Mouse (Mus musculus): ENCODE measurements at regions not wholly inside any gene's neighbourhood (a gene's known extent, or its start where the extent isn't known, plus 50 kb on each side); places are given as distances from the start of the nearest gene placed in this dataset.
A peak's percentile ranks its signal among the peaks of the same experiment; 100 is the strongest.

DNA sequence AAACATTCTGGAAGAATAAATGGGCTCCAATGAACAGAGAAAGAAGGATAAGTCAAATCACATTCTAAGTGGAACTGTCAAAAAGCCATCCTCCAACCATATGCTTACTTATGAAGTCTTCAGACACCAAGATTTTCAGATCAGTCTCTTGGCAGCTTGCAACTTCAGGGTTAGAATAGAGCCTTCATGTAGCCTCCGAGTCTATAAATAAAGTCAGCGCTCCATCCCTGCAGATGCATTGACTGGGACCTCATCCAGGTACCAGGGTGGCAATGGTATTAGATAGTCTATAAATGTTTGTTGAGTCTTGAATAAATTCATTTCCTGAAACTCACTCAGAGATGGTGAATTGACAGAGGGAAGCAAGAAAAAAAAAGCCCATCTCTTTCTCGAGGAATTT lies 107.2 kb upstream of the Eepd1 start:
- no peaks in the 10 kb centered on the region for H3K36me3 ChIP-seq (ENCODE audit: control insufficient read depth, insufficient read depth, low read length)
- H3K27ac ChIP-seq (replicated peaks in 1 of 2; ENCODE audit: control insufficient read depth in 1 of 2, insufficient read depth in 1 of 2, low read depth in 2 of 2, low read length in 2 of 2) = no peak overlapping the region
- H3K9ac ChIP-seq (ENCODE audit: low read length) = no peak overlapping the region
- no peak overlapping the region for H3K4me2 ChIP-seq (ENCODE audit: low read length)
- H3K4me3 ChIP-seq (ENCODE audit: control insufficient read depth in 1 of 2, insufficient read depth in 1 of 2, low read depth in 1 of 2, low read length in 2 of 2) = no peak overlapping the region
- H3K4me1 ChIP-seq (ENCODE audit: control insufficient read depth in 2 of 2, insufficient read depth in 2 of 2, low read length in 2 of 2) = peaks cover 0 to 2% of the 10 kb centered on the region in 2 experiments; a peak in 1 of 4 replicates
- 76% methylated on average over 3 of the region's 3 CpGs for WGBS
- H3K9me3 ChIP-seq (ENCODE audit: control insufficient read depth, low read length) = no peaks in the 10 kb centered on the region
- no peak for ATAC-seq (ENCODE audit: insufficient number of reproducible peaks, insufficient read depth, low FRiP score, low read depth)
- no peaks in the 10 kb centered on the region for H3K27me3 ChIP-seq (ENCODE audit: control insufficient read depth, insufficient read depth, low read length)

DNA sequence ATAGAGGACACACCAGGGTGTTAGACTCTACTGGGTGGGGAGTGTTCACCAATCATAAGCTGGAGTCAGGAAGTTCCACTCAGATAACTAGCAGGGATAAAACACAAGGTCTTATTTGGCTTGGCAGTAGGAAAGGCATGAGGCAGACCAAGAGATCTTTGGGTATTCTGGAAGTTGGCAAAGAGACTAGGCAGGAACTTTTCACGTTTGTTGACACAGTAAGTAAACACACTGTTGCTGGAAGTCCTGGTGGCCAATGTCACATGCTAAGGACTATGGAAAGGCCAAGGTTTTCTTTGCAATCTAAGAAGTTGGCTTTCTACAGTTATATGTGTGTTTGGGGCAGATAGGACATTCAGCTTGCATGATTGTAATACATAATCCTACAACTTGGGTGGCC lies 105.1 kb upstream of the Eepd1 start:
- Histone ChIP-seq H3K36me3 (ENCODE audit: control insufficient read depth, insufficient read depth, low read length) (no peaks in the 10 kb centered on the region), H3K9ac (ENCODE audit: low read length) (no peak overlapping the region), H3K27ac (replicated peaks in 1 of 2; ENCODE audit: control insufficient read depth in 1 of 2, insufficient read depth in 1 of 2, low read depth in 2 of 2, low read length in 2 of 2) (no peak overlapping the region), H3K4me2 (ENCODE audit: low read length) (no peak overlapping the region), H3K27me3 (ENCODE audit: control insufficient read depth, insufficient read depth, low read length) (no peaks in the 10 kb centered on the region), H3K4me1 (ENCODE audit: control insufficient read depth in 2 of 2, insufficient read depth in 2 of 2, low read length in 2 of 2) (peaks cover 0 to 2% of the 10 kb centered on the region in 2 experiments; a peak in 1 of 4 replicates), H3K4me3 (ENCODE audit: control insufficient read depth in 1 of 2, insufficient read depth in 1 of 2, low read depth in 1 of 2, low read length in 2 of 2) (no peak overlapping the region), H3K9me3 (ENCODE audit: control insufficient read depth, low read length) (no peaks in the 10 kb centered on the region)
- 0 out of 2 replicates have a peak, but pooled peaks have one; percentile 35 for ATAC-seq (ENCODE audit: insufficient number of reproducible peaks, insufficient read depth, low FRiP score, low read depth)
- 37% methylated on average over 1 of the region's 1 CpGs for WGBS

DNA sequence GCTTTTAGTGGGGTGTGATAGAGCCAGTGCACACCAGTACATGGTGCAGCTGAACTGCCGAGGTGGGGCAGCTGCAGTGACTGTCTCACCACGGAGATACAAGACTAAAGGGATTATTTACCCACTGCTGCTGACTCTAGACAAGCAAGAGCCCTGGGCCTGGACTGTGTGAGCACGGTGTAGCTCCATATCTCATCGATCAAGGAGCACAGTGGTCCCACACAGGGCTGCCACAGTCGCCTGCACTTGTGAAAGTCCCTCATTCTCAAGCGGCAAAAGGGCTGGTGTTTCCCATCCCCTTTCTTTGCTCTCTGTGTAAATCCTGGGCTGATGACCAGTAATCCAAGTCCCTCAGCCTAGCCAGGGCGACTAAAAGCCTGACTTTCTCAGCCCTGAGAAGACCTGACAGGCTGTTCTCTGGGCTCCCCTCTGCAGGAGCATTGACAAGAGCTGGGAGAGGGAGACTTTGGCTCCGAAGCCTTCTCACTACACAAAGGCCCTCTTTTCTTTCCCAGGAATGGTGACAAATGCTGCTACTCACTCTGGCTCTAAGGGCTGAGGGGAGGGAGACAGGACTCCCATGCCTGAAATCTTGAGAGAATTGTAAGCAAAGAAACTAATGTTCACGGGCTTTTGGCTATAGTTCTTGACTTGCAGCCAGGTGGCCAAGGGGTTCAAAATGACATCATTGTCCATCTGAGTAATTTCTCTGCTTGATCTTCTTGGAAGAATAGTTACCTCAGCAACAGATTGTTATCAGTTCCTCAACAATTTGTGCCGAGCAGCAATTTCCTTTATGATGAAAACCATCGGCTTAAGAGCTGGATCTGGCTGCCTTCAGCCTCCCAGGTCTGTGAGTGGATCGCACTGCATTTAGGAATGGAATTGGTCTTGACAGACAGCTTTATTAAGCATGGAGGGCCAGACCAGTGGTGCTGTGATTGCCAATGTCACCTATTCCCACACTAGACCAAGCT lies 103.3 kb upstream of the Eepd1 start:
- Histone ChIP-seq H3K4me1 (ENCODE audit: control insufficient read depth in 2 of 2, insufficient read depth in 2 of 2, low read length in 2 of 2) (peaks cover 0 to 2% of the 10 kb centered on the region in 2 experiments; a peak in 1 of 4 replicates), H3K36me3 (ENCODE audit: control insufficient read depth, insufficient read depth, low read length) (no peaks in the 10 kb centered on the region), H3K27ac (replicated peaks in 1 of 2; ENCODE audit: control insufficient read depth in 1 of 2, insufficient read depth in 1 of 2, low read depth in 2 of 2, low read length in 2 of 2) (no peak overlapping the region), H3K9me3 (ENCODE audit: control insufficient read depth, low read length) (no peaks in the 10 kb centered on the region), H3K4me2 (ENCODE audit: low read length) (no peak overlapping the region), H3K9ac (ENCODE audit: low read length) (no peak overlapping the region), H3K27me3 (ENCODE audit: control insufficient read depth, insufficient read depth, low read length) (no peaks in the 10 kb centered on the region), H3K4me3 (ENCODE audit: control insufficient read depth in 1 of 2, insufficient read depth in 1 of 2, low read depth in 1 of 2, low read length in 2 of 2) (no peak overlapping the region)
- ATAC-seq (ENCODE audit: insufficient number of reproducible peaks, insufficient read depth, low FRiP score, low read depth) = no peak
- WGBS = 52% methylated on average over 12 of the region's 12 CpGs

DNA sequence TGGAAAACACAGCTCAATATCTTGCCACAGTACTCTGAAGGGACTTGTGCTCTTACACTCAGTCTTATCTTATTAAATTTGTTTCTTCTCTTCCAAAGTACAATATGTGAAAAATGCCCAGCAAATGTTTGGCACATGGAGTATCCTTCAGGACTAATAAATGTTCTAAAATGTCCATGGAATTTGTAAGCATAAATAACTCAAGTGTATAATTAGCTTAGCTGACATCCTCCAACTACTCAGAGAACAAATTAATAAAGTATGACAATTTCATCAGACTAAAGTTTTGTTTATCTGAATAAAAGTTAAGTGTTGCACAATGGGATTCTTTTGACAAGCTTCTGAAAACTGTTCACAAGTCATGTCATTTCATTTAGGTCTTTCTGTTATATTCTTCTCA lies 96.0 kb upstream of the Eepd1 start:
- no peak overlapping the region for H3K4me2 ChIP-seq (ENCODE audit: low read length)
- H3K4me3 ChIP-seq (ENCODE audit: control insufficient read depth in 1 of 2, insufficient read depth in 1 of 2, low read depth in 1 of 2, low read length in 2 of 2) = no peak overlapping the region
- no peaks in the 10 kb centered on the region for H3K9me3 ChIP-seq (ENCODE audit: control insufficient read depth, low read length)
- no peaks in the 10 kb centered on the region for H3K27me3 ChIP-seq (ENCODE audit: control insufficient read depth, insufficient read depth, low read length)
- H3K27ac ChIP-seq (replicated peaks in 1 of 2; ENCODE audit: control insufficient read depth in 1 of 2, insufficient read depth in 1 of 2, low read depth in 2 of 2, low read length in 2 of 2) = no peak overlapping the region
- H3K36me3 ChIP-seq (ENCODE audit: control insufficient read depth, insufficient read depth, low read length) = no peaks in the 10 kb centered on the region
- no peak overlapping the region for H3K9ac ChIP-seq (ENCODE audit: low read length)
- no peak for ATAC-seq (ENCODE audit: insufficient number of reproducible peaks, insufficient read depth, low FRiP score, low read depth)
- H3K4me1 ChIP-seq (ENCODE audit: control insufficient read depth in 2 of 2, insufficient read depth in 2 of 2, low read length in 2 of 2) = peaks cover 0 to 8% of the 10 kb centered on the region in 2 experiments; a peak in 1 of 4 replicates

DNA sequence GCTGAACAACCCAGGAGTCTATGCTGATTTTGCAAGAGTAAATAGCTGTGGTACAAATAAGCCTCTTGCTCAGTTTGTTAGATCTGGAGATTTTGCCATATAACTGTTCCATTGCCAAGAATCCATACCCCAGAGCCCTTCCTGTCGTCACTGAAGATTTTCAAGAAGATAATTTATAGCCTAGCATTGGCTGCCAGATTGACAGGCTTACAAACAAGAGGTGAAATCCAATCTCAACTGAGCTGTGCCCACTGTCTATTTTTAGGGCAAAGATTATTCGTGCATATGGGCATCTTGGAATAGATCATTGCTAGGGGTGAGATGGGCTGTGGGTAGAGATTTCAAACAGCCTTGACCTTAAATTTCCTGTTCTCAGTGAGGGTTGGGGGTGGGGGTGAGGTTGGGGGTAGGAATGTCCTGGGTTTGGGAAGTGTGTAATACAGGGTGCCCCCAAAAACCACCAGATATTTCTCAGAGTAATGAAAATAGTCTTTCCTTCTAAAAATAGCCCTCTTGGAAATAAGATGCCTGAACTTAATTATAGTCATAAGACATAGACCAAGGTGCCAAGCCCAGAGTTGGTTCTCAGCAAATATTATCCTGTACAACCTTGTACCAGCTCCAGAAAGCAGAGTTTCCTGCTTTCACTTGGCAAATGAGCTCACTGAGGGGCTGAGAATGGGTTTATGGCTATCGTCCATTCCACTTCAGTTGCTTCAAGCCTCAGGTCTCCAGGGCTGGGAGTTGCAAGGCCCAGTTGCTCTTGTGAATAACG lies 93.3 kb upstream of the Eepd1 start:
- no peaks in the 10 kb centered on the region for H3K27me3 ChIP-seq (ENCODE audit: control insufficient read depth, insufficient read depth, low read length)
- no peaks in the 10 kb centered on the region for H3K9me3 ChIP-seq (ENCODE audit: control insufficient read depth, low read length)
- no peak overlapping the region for H3K9ac ChIP-seq (ENCODE audit: low read length)
- H3K4me2 ChIP-seq (ENCODE audit: low read length) = no peak overlapping the region
- no peak for ATAC-seq (ENCODE audit: insufficient number of reproducible peaks, insufficient read depth, low FRiP score, low read depth)
- peaks cover 0 to 8% of the 10 kb centered on the region in 2 experiments; a peak in 1 of 4 replicates for H3K4me1 ChIP-seq (ENCODE audit: control insufficient read depth in 2 of 2, insufficient read depth in 2 of 2, low read length in 2 of 2)
- H3K4me3 ChIP-seq (ENCODE audit: control insufficient read depth in 1 of 2, insufficient read depth in 1 of 2, low read depth in 1 of 2, low read length in 2 of 2) = no peak overlapping the region
- no peaks in the 10 kb centered on the region for H3K36me3 ChIP-seq (ENCODE audit: control insufficient read depth, insufficient read depth, low read length)
- no peak overlapping the region for H3K27ac ChIP-seq (replicated peaks in 1 of 2; ENCODE audit: control insufficient read depth in 1 of 2, insufficient read depth in 1 of 2, low read depth in 2 of 2, low read length in 2 of 2)
- WGBS = 60% methylated on average over 4 of the region's 4 CpGs

DNA sequence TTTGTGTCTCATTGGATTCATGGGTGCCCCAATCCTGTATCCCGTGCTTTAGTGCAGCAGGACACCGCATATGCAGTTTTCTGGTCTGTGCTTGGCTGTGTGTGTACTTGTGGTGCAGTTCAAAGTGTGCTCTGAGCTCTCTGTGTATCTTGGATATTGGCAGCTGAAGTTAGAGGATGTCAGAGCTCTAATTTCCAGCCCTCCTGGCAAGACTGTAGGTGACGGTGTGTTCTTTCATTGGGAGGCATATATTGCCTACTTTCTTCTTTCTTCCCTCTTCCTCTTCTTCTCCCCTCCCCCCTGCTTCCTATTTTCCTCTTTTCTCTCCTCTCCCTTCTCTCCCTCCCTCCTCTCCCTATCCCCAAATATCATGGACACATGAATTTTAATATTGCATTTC lies 92.0 kb upstream of the Eepd1 start:
- WGBS = 76% methylated on average over 3 of the region's 3 CpGs
- H3K4me3 ChIP-seq (ENCODE audit: control insufficient read depth in 1 of 2, insufficient read depth in 1 of 2, low read depth in 1 of 2, low read length in 2 of 2) = no peak overlapping the region
- ATAC-seq (ENCODE audit: insufficient number of reproducible peaks, insufficient read depth, low FRiP score, low read depth) = no peak

DNA sequence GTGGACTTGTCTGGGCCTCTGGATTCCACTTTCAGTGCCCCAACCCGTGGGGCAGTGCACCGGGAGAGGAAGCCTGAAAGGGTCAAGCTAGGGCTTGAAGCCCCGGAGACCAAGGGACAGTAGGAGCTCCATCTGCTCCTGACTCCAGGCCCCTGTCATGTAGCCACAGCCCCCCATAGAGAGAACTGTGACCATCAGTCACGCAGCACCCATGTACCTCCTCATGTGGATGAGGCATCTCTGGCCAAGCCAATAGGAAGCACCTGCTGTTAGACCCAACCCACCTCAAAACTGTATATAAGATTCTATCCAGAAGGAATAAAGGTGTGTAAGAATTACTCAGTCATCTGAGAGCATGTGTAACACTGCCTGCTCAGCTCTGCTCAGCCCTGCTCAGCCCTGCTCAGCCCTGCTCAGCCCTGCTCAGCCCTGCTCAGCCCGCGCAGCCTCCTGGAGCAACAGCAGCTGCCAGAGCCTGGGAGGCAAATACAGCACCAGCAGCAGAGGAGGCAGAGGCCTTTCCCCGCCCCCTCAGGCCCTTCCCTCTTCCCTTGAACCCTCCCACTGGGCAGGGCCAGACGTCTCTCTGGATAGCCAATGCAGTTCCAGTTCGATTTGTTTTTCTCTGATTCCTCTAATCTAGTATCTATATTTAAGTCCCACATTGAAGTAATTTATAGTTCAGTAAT lies 80.6 kb upstream of the Eepd1 start:
- Histone ChIP-seq H3K9me3 (ENCODE audit: control insufficient read depth, low read length) (no peaks in the 10 kb centered on the region), H3K4me2 (ENCODE audit: low read length) (peak overlapping the region; percentile 24; the same call in 1 of the 2 replicates), H3K27me3 (ENCODE audit: control insufficient read depth, insufficient read depth, low read length) (no peaks in the 10 kb centered on the region), H3K9ac (ENCODE audit: low read length) (no peak overlapping the region), H3K36me3 (ENCODE audit: control insufficient read depth, insufficient read depth, low read length) (no peaks in the 10 kb centered on the region), H3K4me1 (ENCODE audit: control insufficient read depth in 2 of 2, insufficient read depth in 2 of 2, low read length in 2 of 2) (no peaks in the 10 kb centered on the region), H3K4me3 (ENCODE audit: control insufficient read depth in 1 of 2, insufficient read depth in 1 of 2, low read depth in 1 of 2, low read length in 2 of 2) (no peak overlapping the region), H3K27ac (replicated peaks in 1 of 2; ENCODE audit: control insufficient read depth in 1 of 2, insufficient read depth in 1 of 2, low read depth in 2 of 2, low read length in 2 of 2) (no peak overlapping the region)
- WGBS = 34% methylated on average over 9 of the region's 9 CpGs
- peak; percentile 47; the same call in 1 of the 2 replicates for ATAC-seq (ENCODE audit: insufficient number of reproducible peaks, insufficient read depth, low FRiP score, low read depth)

More for the DNA sequence above, 92.0 kb upstream of the Eepd1 start:
- Histone ChIP-seq H3K9ac (ENCODE audit: low read length) (no peak overlapping the region), H3K9me3 (ENCODE audit: control insufficient read depth, low read length) (no peaks in the 10 kb centered on the region), H3K27me3 (ENCODE audit: control insufficient read depth, insufficient read depth, low read length) (no peaks in the 10 kb centered on the region), H3K4me2 (ENCODE audit: low read length) (no peak overlapping the region), H3K36me3 (ENCODE audit: control insufficient read depth, insufficient read depth, low read length) (no peaks in the 10 kb centered on the region), H3K4me1 (ENCODE audit: control insufficient read depth in 2 of 2, insufficient read depth in 2 of 2, low read length in 2 of 2) (peaks cover 0 to 8% of the 10 kb centered on the region in 2 experiments; a peak in 1 of 4 replicates), H3K27ac (replicated peaks in 1 of 2; ENCODE audit: control insufficient read depth in 1 of 2, insufficient read depth in 1 of 2, low read depth in 2 of 2, low read length in 2 of 2) (no peak overlapping the region)

All from heart, embryonic 14.5 days (tissue).